Mouse (Mus musculus) heart, embryonic 12.5 days (tissue): Measurements from ENCODE around the gene Gm10670. TPM values are rescaled to one million over a fixed set of nuclear protein-coding genes. Genes with fewer than 3 reads are reported as not detected.
"Not testable (repeated sequence)": the region's sequence is repeated elsewhere in the genome, so short reads cannot be mapped to it uniquely, and the experiment has no call there.

ENCODE experiments used
- ATAC-seq: fragments of 200-750 bp; cut with Nextera tagmentation; 2 replicates; pipeline ENCODE4 v1.8.0; 2017; ENCODE audit warnings: moderate TSS enrichment, moderate library complexity; ENCODE audit not compliant: insufficient number of reproducible peaks, low FRiP score
- H3K27ac ChIP-seq: fragments of 300-500 bp; sonication (generic); 2 replicates; pipeline ENCODE4 v1.5.1; 2016; ENCODE audit warnings: mild to moderate bottlenecking, moderate library complexity; ENCODE audit not compliant: poor library complexity, severe bottlenecking
- H3K27me3 ChIP-seq: fragments of 300-500 bp; sonication (generic); replicated peaks from 2 replicates; pipeline ENCODE4 v1.6.1; 2016; ENCODE audit warnings: mild to moderate bottlenecking, moderate library complexity
- H3K36me3 ChIP-seq: fragments of 300-500 bp; sonication (generic); 2 replicates; pipeline ENCODE4 v1.6.1; 2016; ENCODE audit warnings: mild to moderate bottlenecking, moderate library complexity
- H3K4me1 ChIP-seq: fragments of 300-500 bp; sonication (generic); replicated peaks from 2 replicates; pipeline ENCODE4 v1.6.1; 2016; ENCODE audit warnings: mild to moderate bottlenecking
- H3K4me2 ChIP-seq: fragments of 300-500 bp; sonication (generic); 2 replicates; pipeline ENCODE4 v1.6.1; 2016; ENCODE audit warnings: mild to moderate bottlenecking, moderate library complexity
- H3K4me3 ChIP-seq: fragments of 300-500 bp; sonication (generic); 2 replicates; pipeline ENCODE4 v1.5.1; 2016; ENCODE audit warnings: mild to moderate bottlenecking
- H3K9ac ChIP-seq: fragments of 300-500 bp; sonication (generic); 2 replicates; pipeline ENCODE4 v1.6.1; 2016; ENCODE audit warnings: mild to moderate bottlenecking, moderate library complexity
- H3K9me3 ChIP-seq: fragments of 300-500 bp; sonication (generic); replicated peaks from 2 replicates; pipeline ENCODE4 v1.6.1; 2016; ENCODE audit warnings: mild to moderate bottlenecking, moderate library complexity
- WGBS: fragments of 180-500 bp; shearing (Covaris S2); methylation state at CpG from one replicate; pipeline ENCODE4 v1.1.7; 2016; 5-methylcytosine and 5-hydroxymethylcytosine counted together
- polyA plus RNA-seq: library from polyadenylated mRNA; unstranded; fragments of >200 nt; fragmentation: Nextera tagmentation; extraction: Ambion mirVana; gene quantifications from 2 replicates; pipeline ENCODE4 v1.2.1, GENCODE M21; 2016

Gene Gm10670
- polyA plus RNA-seq: not detected in 2 replicates

GRCm38 (mm10) chr7:20474825-20475224 lies at the start of gene Gm10670:
Gene Gm10670, minus strand, starts transcription at chr7:20474925.
- not testable (repeated sequence) for H3K4me2 ChIP-seq, H3K4me3 ChIP-seq, H3K27me3 ChIP-seq, ATAC-seq, H3K27ac ChIP-seq, H3K36me3 ChIP-seq, H3K4me1 ChIP-seq, H3K9me3 ChIP-seq, H3K9ac ChIP-seq
- no CpG with 5 or more reads among the region's 5 CpGs for WGBS

GRCm38 (mm10) chr7:20510434-20510833 lies 35.7 kb upstream of the Gm10670 start, which contains the start of gene Vmn1r103:
Gene Vmn1r103, minus strand, starts transcription at chr7:20510534.
- H3K4me2 ChIP-seq, H3K4me1 ChIP-seq, H3K27me3 ChIP-seq, H3K9ac ChIP-seq, H3K36me3 ChIP-seq, H3K9me3 ChIP-seq, H3K27ac ChIP-seq, H3K4me3 ChIP-seq, ATAC-seq: not testable (repeated sequence)
- no CpG with 5 or more reads among the region's 3 CpGs for WGBS

- H3K9me3 ChIP-seq, H3K4me2 ChIP-seq, H3K36me3 ChIP-seq, ATAC-seq, H3K4me3 ChIP-seq, H3K27me3 ChIP-seq, H3K9ac ChIP-seq, H3K4me1 ChIP-seq, H3K27ac ChIP-seq: not testable (repeated sequence)
- WGBS: no CpG with 5 or more reads among the region's 2 CpGs
Observed at GRCm38 (mm10) chr7:20442493-20442892, 32.2 kb downstream of the Gm10670 start, which contains the start of gene Vmn1r101. Gene Vmn1r101, minus strand, starts transcription at chr7:20442593.

Other genes with a start within 250 kb of the Gm10670 start
- gene Gm4498, start 241.1 kb downstream of the Gm10670 start, polyA plus RNA-seq: not detected in 2 replicates
- gene Gm5890, start 212.1 kb downstream of the Gm10670 start, polyA plus RNA-seq: not detected in 2 replicates
- gene Gm4133, start 140.9 kb downstream of the Gm10670 start, polyA plus RNA-seq: not detected in 2 replicates
- not detected in 2 replicates for gene Gm5728, start 99.5 kb downstream of the Gm10670 start, polyA plus RNA-seq
- not detected in 2 replicates for gene Vmn1r100, start 57.0 kb downstream of the Gm10670 start, polyA plus RNA-seq
- not detected in 2 replicates for gene Vmn1r101, start 32.3 kb downstream of the Gm10670 start, polyA plus RNA-seq
- gene Vmn1r103, start 35.6 kb upstream of the Gm10670 start, polyA plus RNA-seq: not detected in 2 replicates
- not detected in 2 replicates for gene Vmn1r104, start 58.9 kb upstream of the Gm10670 start, polyA plus RNA-seq
- gene Gm5726, start 70.8 kb upstream of the Gm10670 start, polyA plus RNA-seq: not detected in 2 replicates
- gene Gm4141, start 101.3 kb upstream of the Gm10670 start, polyA plus RNA-seq: not detected in 2 replicates
- gene Gm4513, start 124.1 kb upstream of the Gm10670 start, polyA plus RNA-seq: not detected in 2 replicates
- gene Vmn1r107, start 194.0 kb upstream of the Gm10670 start, polyA plus RNA-seq: not detected in 2 replicates
- gene Vmn1r111, start 228.3 kb upstream of the Gm10670 start, polyA plus RNA-seq: not detected in 2 replicates